Mouse (Mus musculus) neural tube, embryonic 10.5 days (tissue): ENCODE measurements around the gene 1700013G24Rik.

Source experiments
- DNase-seq: peaks from one replicate; pipeline ENCODE4 v3.0.0-alpha.2; 2017; ENCODE audit warnings: low spot score; ENCODE audit errors: extremely low spot score

1700013G24Rik gene

DNA sequence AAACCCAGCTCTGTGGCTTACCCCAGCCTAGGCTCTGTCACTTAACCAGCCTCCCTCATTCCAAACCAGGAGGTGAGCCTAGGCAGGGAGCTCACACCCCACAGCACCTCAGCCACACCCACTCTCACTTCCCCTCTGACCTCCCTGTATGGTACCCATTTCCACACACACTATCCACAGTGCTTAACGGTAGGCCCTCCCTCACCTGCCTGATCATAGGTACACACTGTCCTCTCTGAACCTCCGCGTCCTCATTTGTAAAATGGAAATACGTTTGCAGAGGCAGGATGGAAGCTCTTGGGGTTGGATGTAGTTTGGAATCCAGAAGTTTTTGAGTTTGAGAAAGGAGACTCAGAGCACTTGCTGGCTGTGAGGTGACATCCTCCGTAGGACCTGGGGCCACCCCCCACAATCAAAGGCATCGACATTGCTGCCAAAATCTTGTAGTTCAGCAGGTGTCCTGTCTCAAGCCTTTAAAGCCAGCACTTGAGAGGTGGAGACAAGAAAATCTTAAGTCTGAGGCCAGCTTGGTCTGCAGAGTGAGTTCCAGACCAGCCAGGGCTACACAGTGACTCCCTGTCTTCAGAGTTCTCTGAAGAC is 42.5 kb downstream of the 1700013G24Rik start:
- DNase-seq, result no peak

DNA sequence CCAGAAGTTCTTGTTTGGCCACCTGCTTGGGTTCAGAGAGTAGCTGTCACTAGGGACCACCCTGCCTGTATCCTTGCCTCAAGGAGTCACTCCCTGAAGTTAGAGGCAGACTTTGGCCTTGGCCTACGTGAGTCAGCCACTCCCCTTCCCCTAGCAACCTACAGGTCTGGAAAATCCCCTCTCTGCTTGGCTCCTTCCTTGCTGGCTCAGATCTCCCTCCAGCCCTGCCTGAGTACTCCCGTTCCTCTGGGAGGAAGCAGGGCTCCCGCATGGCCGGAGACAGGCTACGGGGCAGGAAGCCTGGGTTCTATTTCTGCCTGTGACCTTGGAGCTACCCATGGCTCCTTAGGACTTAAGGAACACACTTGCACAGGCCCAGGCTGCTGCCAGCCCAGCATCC is 44.3 kb downstream of the 1700013G24Rik start:
- no peak for DNase-seq

DNA sequence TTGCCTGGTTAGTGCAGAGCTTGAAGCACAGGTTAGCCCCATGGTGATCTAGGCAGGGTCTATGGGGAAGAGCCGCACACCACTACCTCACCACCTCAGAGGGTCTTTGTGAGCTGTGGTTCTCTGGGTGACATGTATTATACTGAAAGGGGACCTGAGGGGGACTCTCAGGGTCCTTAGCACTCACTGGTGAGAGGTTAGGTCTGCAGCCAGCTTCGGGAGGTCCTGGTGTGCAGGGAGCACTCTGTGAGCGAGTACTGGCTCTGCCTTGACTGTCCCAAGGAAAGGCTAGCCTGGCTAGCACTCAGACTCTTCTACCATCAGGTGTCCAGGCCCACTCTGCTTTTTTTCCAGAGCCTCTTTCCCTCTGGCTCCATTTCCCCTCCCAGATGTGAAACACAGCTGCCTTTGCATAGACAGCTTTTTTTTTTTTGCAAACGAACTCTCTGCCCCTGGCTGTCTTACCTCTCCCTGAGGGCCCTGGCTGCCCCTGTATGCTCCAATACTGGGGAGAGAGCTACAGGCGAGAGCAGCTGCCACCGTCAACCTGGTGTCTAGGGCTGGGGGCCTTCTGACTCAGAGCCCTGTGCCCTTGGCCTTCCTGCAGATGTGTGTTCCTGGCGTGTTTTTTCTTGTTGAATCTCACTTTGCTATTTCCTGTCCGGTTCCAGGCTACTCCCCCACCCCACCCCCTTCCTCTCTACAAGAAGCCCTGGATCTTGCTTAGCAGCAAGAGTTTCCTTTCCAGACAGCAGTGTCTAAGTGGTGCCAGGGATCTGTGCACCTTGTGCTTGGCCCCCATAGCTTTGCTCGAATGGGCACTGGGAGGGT is 45.0 kb downstream of the 1700013G24Rik start:
- DNase-seq, result no peak

DNA sequence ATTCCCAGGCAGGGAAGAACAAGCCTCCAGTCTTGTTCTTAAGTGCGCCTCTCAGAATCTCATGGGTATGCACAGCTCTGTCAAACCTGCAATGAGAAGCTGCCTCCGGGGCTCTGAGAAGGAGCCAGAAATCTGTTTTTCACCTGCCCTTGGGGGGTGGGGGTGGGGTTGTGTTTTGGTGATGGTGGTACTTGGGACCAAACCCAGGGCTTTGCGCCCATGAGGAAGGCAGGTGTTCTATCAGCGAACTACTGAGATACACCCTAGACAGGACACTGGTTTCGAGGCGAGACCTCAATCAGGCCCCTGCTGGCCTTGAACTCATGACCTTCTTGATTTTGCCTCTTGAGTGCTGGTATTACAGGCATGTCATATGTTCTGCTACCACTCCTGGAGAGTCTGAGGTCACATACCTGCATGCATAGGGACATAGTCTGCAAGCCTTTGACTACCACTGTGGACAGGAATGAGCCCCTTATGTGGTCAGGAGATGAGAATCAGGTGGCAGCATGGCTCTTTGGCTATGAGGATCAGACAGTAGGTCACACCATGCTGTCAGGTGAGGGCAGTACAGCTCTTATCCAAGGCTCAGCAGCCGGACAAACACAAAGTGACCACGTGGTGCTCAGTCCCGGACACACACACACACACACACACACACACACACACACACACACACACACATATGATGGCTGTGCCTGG is 45.9 kb downstream of the 1700013G24Rik start:
- no peak for DNase-seq

DNA sequence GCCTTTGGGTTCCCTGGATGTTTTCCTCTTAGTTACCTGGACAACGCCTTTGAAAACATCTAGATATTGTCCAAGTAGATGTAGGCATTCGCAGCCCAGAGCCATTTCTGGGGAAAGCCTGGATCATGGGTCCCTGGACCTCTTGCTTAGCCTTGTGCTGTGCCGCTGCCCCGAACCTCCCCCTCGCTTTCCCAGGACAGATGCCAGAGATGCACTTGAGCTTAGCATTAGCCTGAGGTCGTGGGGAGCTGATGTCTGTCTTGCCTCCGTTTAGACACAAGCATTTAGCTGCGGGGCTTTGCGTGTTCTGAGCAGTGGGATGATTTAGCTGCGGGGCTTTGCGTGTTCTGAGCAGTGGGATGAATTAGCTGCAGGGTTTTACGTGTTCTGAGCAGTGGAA is 47.1 kb downstream of the 1700013G24Rik start:
- DNase-seq, result no peak

DNA sequence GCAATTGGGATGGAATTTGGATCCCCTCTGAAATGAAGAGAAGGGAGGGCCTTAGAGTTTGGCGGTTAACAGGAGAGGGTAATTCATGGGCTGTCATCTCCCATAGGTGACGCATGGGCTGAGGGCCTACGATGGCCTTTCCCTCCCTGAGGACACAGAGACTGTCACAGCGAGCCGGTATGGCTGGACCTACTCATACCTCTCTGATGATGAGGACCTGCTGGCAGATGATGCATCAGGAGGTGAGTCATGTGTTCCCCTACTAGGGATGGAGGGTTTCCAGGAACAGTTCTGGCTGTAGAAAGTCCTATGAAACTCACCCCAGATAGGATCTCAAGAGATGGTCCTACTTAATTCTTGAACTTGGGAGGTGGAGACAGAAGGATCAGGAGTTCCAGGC is 47.9 kb downstream of the 1700013G24Rik start:
- DNase-seq, result no peak

DNA sequence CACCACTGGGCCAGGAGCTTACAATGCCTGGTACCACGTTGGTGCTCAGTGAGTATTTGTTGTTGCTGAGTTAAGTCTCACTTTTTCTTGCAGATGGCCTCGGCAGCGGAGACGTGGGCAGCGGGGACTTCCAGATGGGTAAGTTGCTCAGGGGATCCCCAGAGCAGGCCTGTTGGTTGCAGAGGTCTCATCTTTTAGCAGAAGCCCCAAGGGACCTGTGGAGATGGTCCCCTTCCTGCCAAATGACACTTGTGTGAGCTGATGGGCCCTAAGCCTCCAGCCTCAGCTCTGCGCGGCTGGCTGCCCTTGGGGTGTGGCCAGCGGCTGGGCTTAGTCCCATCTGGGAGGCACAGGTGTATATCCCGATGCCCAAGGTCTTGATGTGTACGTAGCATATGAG is 49.1 kb downstream of the 1700013G24Rik start:
- DNase-seq, result no peak

DNA sequence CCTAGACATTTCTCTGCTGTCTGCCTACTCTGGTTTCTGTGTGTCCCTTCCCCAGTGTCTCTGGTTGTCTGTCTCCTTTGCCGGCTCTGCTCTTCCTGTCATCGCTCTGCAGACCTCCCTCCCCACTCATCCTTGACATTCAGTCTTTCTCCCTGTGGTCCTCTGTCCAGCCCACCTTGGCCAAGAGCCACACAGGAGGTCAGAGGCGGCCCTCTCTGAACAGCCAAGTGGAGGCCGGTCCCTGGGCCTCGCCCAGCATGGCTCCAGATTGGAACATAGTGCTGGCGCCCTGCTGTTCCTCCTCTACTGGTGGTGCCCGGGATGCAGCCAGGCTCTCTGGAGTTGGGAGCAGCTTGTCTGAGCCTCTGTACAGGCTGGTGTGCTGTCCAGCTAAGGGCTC is 49.7 kb downstream of the 1700013G24Rik start:
- DNase-seq, result no peak

DNA sequence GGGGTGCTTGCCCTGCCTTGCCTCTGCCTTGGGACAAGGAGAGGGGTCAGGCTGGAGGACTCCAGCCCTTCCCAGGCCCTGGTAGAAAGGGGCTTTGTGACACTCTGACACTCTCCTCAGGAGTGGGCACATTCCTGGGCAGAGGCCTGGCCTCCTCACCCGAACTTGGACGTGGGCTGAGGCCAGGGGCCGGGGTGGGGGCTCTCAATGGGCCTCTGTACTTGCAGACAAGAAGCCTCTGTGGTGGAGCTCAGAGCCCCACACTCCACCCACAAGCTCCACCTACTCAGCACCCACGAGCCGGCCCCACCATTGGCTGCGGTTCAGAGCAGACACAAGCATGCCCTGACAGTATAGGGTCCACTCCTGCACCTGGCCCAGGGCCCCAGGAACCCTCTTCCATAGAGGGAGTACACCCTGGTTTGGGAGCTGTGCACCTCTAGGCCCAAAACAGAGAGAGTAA is 50.5 kb downstream of the 1700013G24Rik start:
- no peak for DNase-seq
